Mouse (Mus musculus) lung, adult 2 months (tissue): ENCODE results near the gene Ibtk. TPM values are rescaled to one million over a fixed set of nuclear protein-coding genes. Genes with fewer than 3 reads are reported as not detected.

Experiments used
- DNase-seq: peaks from one replicate; pipeline ENCODE4 v3.0.0; 2022
- H3K4me1 ChIP-seq: fragments of 200-500 bp; 2 replicates; pipeline ENCODE4 v1.6.1; 2011; ENCODE audit warnings: low read length; ENCODE audit not compliant: control insufficient read depth, insufficient read depth
- H3K4me3 ChIP-seq: fragments of 200-500 bp; replicated peaks from 2 replicates; pipeline ENCODE3; 2011; ENCODE audit warnings: low read depth, mild to moderate bottlenecking, control low read depth, low read length; ENCODE audit errors: extremely low read depth
- CTCF ChIP-seq: fragments of 200-500 bp; IDR thresholded peaks from 2 replicates; pipeline ENCODE4 v1.5.1; 2011; ENCODE audit warnings: mild to moderate bottlenecking, low read length, control low read depth; ENCODE audit not compliant: insufficient read depth
- POLR2A ChIP-seq: fragments of 200-500 bp; IDR thresholded peaks from 2 replicates; pipeline ENCODE4 v1.6.1; 2011; ENCODE audit warnings: low read depth, mild to moderate bottlenecking, control low read depth, low read length, borderline replicate concordance; ENCODE audit errors: extremely low read depth
- WGBS: fragments of 180-500 bp; shearing (Covaris S2); methylation state at CpG from one replicate; pipeline ENCODE4 v1.1.7; 2018; 5-methylcytosine and 5-hydroxymethylcytosine counted together
- polyA plus RNA-seq: library from polyadenylated mRNA; depleted of rRNA; stranded (reverse); fragments of >200 nt; gene quantifications from 2 replicates; pipeline ENCODE4 v1.2.3, GENCODE M21; 2012; rRNA removed

Gene Ibtk
- polyA plus RNA-seq, 1 experiment = 5.4 TPM

- 74% methylated on average over 1 of the region's 1 CpGs for WGBS
- TF ChIP-seq CTCF (no peak), POLR2A (no peak)
- DNase-seq = no peak
- H3K4me3 ChIP-seq = no peak overlapping the region
- H3K4me1 ChIP-seq = no peaks in the 10 kb centered on the region
Observed at GRCm38 (mm10) chr9:85664316-85664715, 84.8 kb downstream of the Ibtk start.

- WGBS = 91% methylated on average over 1 of the region's 1 CpGs
- Histone ChIP-seq H3K4me3 (no peak overlapping the region), H3K4me1 (no peaks in the 10 kb centered on the region)
- TF ChIP-seq CTCF (no peak), POLR2A (no peak)
- no peak for DNase-seq
Observed at GRCm38 (mm10) chr9:85663810-85664209, 85.3 kb downstream of the Ibtk start.

DNA sequence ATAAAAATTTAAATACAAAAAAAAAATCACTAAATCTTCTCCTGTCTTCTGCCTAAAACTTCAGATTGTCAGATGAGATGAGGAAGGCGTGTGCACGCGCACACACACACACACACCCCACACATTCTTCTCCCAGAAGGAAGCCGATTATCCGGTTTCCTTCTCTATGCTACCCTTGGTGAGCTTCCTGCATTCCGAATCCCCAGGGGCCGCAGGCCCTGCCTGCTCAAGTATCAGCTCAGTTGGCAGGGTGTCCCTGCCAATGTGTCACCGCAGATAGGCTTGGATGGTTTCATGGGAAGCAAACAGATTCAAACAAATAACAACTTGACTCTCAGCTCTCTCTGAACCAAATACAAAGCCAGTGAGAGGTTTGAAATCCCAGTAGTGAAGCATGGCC lies 86.0 kb downstream of the Ibtk start:
- no peak overlapping the region for H3K4me3 ChIP-seq
- DNase-seq = no peak
- no peaks in the 10 kb centered on the region for H3K4me1 ChIP-seq
- TF ChIP-seq CTCF = no peak
- no peak for TF ChIP-seq POLR2A
- WGBS = 24% methylated on average over 8 of the region's 8 CpGs

DNA sequence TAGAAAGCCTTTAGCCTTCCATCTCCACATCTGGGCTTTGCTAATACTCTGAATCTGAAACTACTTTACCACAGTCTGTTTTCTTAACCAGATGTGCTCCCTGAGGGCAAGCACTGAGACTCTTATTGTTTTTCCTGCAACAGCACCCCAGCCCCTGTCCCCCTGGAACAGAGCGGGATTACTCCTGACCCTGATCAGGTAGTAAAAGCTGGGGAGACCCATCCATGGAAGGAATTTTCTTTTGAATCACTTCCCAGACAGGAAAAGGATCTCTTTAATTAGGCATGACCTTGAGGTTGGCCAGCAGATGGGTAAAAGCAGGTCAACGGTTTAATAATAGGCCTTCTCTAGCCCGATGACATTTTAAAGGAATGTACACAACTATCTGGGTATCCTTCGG lies 95.7 kb downstream of the Ibtk start:
- TF ChIP-seq CTCF = no peak
- Histone ChIP-seq H3K4me1 (no peaks in the 10 kb centered on the region), H3K4me3 (no peak overlapping the region)
- DNase-seq = no peak
- 51% methylated on average over 4 of the region's 4 CpGs for WGBS

DNA sequence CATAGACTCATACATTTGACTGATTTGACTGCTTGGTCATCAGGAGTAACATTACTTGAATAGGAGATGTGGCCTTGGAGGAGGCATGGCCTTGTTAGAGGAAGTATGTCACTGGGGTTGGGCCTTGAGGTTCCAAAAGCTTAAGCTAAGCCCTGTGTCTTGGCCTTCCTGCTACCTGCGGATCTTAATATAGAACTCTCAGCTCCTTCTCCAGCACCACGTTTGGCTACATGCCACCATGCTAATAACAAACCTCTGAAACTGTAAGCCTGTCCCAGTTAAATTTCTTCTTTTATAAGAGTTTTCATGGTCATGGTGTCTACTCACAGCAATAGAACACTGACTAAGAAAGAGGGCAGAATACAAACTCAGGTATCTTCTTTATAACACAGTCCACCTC lies 110.9 kb downstream of the Ibtk start:
- no peak for DNase-seq
- H3K4me1 ChIP-seq = no peaks in the 10 kb centered on the region
- H3K4me3 ChIP-seq = no peak overlapping the region
- no peak for TF ChIP-seq CTCF
- no peak for TF ChIP-seq POLR2A
- WGBS = 65% methylated on average over 2 of the region's 2 CpGs

Other genes starting within 250 kb of the Ibtk start
- 1.6 and 2.0 TPM in 2 replicates for gene Tpbg, start 93.0 kb upstream of the Ibtk start, polyA plus RNA-seq